11 mouse cellular contexts compared by ENCODE assay signal in the genomic region with DNA sequence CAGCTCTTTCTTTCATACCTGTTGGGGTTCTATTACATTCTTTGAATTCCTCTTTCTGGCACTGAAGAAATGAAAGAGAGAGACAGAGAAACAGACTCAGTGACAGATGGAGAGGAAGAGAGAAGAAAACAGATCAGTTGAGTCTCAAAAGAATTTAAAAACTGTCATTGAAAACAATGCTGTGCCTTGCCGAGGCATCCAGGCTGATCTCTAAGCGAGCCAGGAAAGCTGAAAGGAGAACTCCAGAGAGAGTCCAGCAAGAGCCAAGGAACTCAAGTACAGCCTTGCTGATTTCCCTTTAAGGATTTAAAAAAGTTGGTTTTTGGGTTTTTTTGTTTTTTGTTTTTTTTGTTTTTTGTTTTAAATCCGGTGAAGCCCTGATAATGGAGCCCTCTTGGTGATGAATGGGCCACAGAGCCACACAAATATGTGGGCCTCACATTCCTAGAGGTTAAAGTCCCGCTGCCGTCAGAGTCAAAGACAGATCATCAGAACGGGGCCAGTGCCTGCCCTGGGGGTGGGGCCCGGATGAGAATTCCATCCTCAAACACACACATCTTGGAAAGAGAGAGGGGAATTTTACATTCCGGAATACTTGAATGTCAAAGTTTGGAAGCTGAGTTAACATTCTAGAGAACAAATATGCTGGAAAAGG. TPM values are rescaled to one million over a fixed set of nuclear protein-coding genes. Genes with fewer than 3 reads are reported as not detected.
A peak's percentile ranks its signal among the peaks of the same experiment; 100 is the strongest.
DNase-seq lines count a peak whose midpoint lies in the region; ATAC-seq and TF ChIP-seq lines count a peak whose summit lies in the region.
"Had no signal": no experiment of that assay in that cellular context is flagged by ENCODE, and none has a peak within 500 bp of the region (broad histone marks: within the 10 kb centered on the region; RNA-seq: fewer than 3 reads in every experiment).

No protein-coding gene starts in this region.

- peak; percentile 34 for DNase-seq in adrenal gland, adult 2 months
- DNase-seq in adrenal gland, adult (ENCODE audit: inconsistent age in 2 of 2, low spot score in 1 of 2): no peak
- peak; percentile 66 for DNase-seq in kidney, adult 2 months
- DNase-seq in kidney, adult 18-20 months: no peak
- DNase-seq in embryonic facial prominence, embryonic 14.5 days (ENCODE audit: low spot score): peak; percentile 38
- DNase-seq in lung, postnatal 10 days: peak; percentile 59
- no peak for DNase-seq in urinary bladder, postnatal 4 days (ENCODE audit: low spot score in 2 of 2)
- DNase-seq in left cerebral cortex, adult 8-10 months (ENCODE audit: low spot score in 2 of 2): no peak

- ATAC-seq in embryonic facial prominence, embryonic 14.5 days (ENCODE audit: low read depth): no peak

- no peak for TF ChIP-seq POLR2A in kidney, adult 2 months (IDR thresholded peaks at IDR 0.05; ENCODE audit: low read depth, low read length)

- no peak overlapping the region for H3K27ac ChIP-seq in kidney, adult 2 months (ENCODE audit: insufficient read depth, low read depth, low read length)
- H3K27ac ChIP-seq in embryonic facial prominence, embryonic 14.5 days (replicated peaks; ENCODE audit: low read depth, low read length): peak overlapping the region; percentile 55
- H3K27ac ChIP-seq: left cerebral cortex, adult 2 months had no signal

- H3K4me3 ChIP-seq in kidney, adult 2 months (ENCODE audit: insufficient read depth, low read depth, low read length): no peak overlapping the region
- H3K4me3 ChIP-seq in embryonic facial prominence, embryonic 14.5 days (ENCODE audit: low read depth, low read length): no peak overlapping the region
- H3K4me3 ChIP-seq: erythroblast, embryonic 14.5 days; left cerebral cortex, adult 2 months; megakaryocyte, embryonic 14.5 days had no signal

- no peaks in the 10 kb centered on the region for H3K4me1 ChIP-seq in kidney, adult 2 months (ENCODE audit: control insufficient read depth, insufficient read depth, low read length)
- peaks cover 10% of the 10 kb centered on the region for H3K4me1 ChIP-seq in embryonic facial prominence, embryonic 14.5 days (ENCODE audit: control insufficient read depth, insufficient read depth, low read length)

- H3K9ac ChIP-seq in embryonic facial prominence, embryonic 14.5 days (ENCODE audit: low read depth, low read length): no peak overlapping the region

- no peak for TF ChIP-seq CTCF in kidney, adult 2 months (conservative IDR thresholded peaks at IDR 0.05; ENCODE audit: insufficient read depth, insufficient read length, low read depth, low read length)

- no peak overlapping the region for H3K4me2 ChIP-seq in embryonic facial prominence, embryonic 14.5 days (ENCODE audit: low read depth, low read length)

- no peaks in the 10 kb centered on the region for H3K36me3 ChIP-seq in kidney, adult 2 months (ENCODE audit: control insufficient read depth, insufficient read depth, low read length)
- H3K36me3 ChIP-seq in embryonic facial prominence, embryonic 14.5 days (ENCODE audit: control insufficient read depth, insufficient read depth, low read length): no peaks in the 10 kb centered on the region

- no peaks in the 10 kb centered on the region for H3K9me3 ChIP-seq in embryonic facial prominence, embryonic 14.5 days (ENCODE audit: control insufficient read depth, low read length)

- 31% methylated on average over 8 of the region's 8 CpGs for WGBS in kidney, adult 2 months
- WGBS in embryonic facial prominence, embryonic 14.5 days: 18% methylated on average over 8 of the region's 8 CpGs

- no peaks in the 10 kb centered on the region for H3K27me3 ChIP-seq in kidney, adult 2 months (replicated peaks; ENCODE audit: control insufficient read depth, insufficient read depth, low read length)
- no peaks in the 10 kb centered on the region for H3K27me3 ChIP-seq in embryonic facial prominence, embryonic 14.5 days (replicated peaks; ENCODE audit: control insufficient read depth, insufficient read depth, low read length)

RNA-seq across cellular contexts. Expression of gene Egln1, which starts 11.2 kb away (rescaled TPM):
- total RNA-seq in adrenal gland, adult 2 months (2021): 10 to 100 TPM; 56.1 to 68.0 TPM
- 25.3 and 32.7 TPM in 2 replicates for polyA plus RNA-seq in adrenal gland, adult 2 months (2012; rRNA removed)
- 35.8 and 38.8 TPM in 2 replicates for polyA plus RNA-seq in kidney, adult 2 months (2012; rRNA removed)
- polyA plus RNA-seq in embryonic facial prominence, embryonic 14.5 days (2014; fragmentation: Nextera tagmentation; extraction: Ambion mirVana): 17.1 and 17.2 TPM in 2 replicates
- 10 to 100 TPM; 58.3 to 63.5 (median 62.1) TPM for total RNA-seq in left cerebral cortex, adult 8-10 months (2022)

RNA-seq across cellular contexts. Expression of gene Tsnax, which starts 52.4 kb away (rescaled TPM):
- total RNA-seq in adrenal gland, adult 2 months (2021): 10 to 100 TPM; 63.4 to 81.1 TPM
- 24.1 and 25.1 TPM in 2 replicates for polyA plus RNA-seq in adrenal gland, adult 2 months (2012; rRNA removed)
- 29.6 and 37.8 TPM in 2 replicates for polyA plus RNA-seq in kidney, adult 2 months (2012; rRNA removed)
- polyA plus RNA-seq in embryonic facial prominence, embryonic 14.5 days (2014; fragmentation: Nextera tagmentation; extraction: Ambion mirVana): 130 and 138 TPM in 2 replicates
- 100 to 1,000 TPM; 160 to 172 (median 167) TPM for total RNA-seq in left cerebral cortex, adult 8-10 months (2022)

Comparison
In these comparisons a context has a peak if more than half of its experiments do, and no peak if none do; other contexts are left out.
1. DNase-seq: peak in adrenal gland, adult 2 months (single experiment), kidney, adult 2 months (single experiment), embryonic facial prominence, embryonic 14.5 days (single experiment) and lung, postnatal 10 days (single experiment); none in adrenal gland, adult (0 of 2), kidney, adult 18-20 months (single experiment), urinary bladder, postnatal 4 days (0 of 2) and left cerebral cortex, adult 8-10 months (0 of 2).